Comparison of ENCODE assay signal across 23 mouse cellular contexts in the genomic region with DNA sequence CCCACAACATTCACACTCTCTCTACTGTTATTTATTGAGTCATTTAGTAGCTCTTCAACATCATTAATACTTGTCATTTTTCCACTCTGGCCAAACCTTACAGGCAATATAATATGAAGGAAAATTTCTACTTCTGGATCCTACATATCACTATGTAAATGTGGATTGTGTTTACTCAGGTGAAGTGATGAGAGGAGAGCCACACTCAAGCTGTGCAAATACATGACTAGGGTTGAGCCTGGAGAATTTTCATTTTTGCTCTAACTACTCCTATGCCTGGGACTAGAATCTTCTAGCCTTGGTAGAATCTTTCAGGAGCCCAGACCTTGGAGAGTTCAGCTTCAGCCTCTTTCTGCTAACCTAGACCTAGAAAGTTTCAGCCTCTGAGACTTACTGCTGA.
"Had no signal": no experiment of that assay in that cellular context is flagged by ENCODE, and none has a peak within 500 bp of the region (broad histone marks: within the 10 kb centered on the region; RNA-seq: fewer than 3 reads in every experiment).

No protein-coding gene starts in this region.

- ATAC-seq: hindbrain, embryonic 16.5 days; inflammation-experienced regulatory T-cells, adult 6 months; intestine, embryonic 15.5 days; intestine, postnatal 0 days had no signal

- H3K9me3 ChIP-seq: heart, embryonic 10.5 days; heart, embryonic 12.5 days; hindbrain, embryonic 10.5 days; hindbrain, embryonic 12.5 days; intestine, embryonic 15.5 days; limb, embryonic 10.5 days; limb, embryonic 12.5 days had no signal

- H3K4me3 ChIP-seq: heart, embryonic 10.5 days; heart, embryonic 12.5 days; hindbrain, embryonic 10.5 days; hindbrain, embryonic 12.5 days; intestine, embryonic 15.5 days; layer of hippocampus, adult 2 months; left cerebral cortex, adult 2 months; limb, embryonic 10.5 days; limb, embryonic 12.5 days had no signal

- H3K27ac ChIP-seq: heart, embryonic 10.5 days; hindbrain, embryonic 10.5 days; hindbrain, embryonic 12.5 days; hindbrain, embryonic 14.5 days; intestine, embryonic 15.5 days; layer of hippocampus, adult 2 months; left cerebral cortex, adult 2 months; limb, embryonic 10.5 days; limb, embryonic 12.5 days had no signal

- H3K27me3 ChIP-seq: heart, embryonic 12.5 days; hindbrain, embryonic 12.5 days; intestine, embryonic 15.5 days; limb, embryonic 12.5 days had no signal

- DNase-seq: gastrocnemius, postnatal 14 days; heart, adult 18-20 months; heart, postnatal 10 days; heart, postnatal 4 days; kidney, adult 18-20 months; kidney, adult 8-10 months; kidney, postnatal 10 days; kidney, postnatal 25 days; kidney, postnatal 4 days; liver had no signal

- H3K4me2 ChIP-seq: heart, embryonic 12.5 days; hindbrain, embryonic 12.5 days; hindbrain, embryonic 14.5 days; intestine, embryonic 15.5 days; limb, embryonic 12.5 days had no signal

- H3K36me3 ChIP-seq: heart, embryonic 10.5 days; heart, embryonic 12.5 days; hindbrain, embryonic 10.5 days; hindbrain, embryonic 12.5 days; intestine, embryonic 15.5 days; limb, embryonic 10.5 days; limb, embryonic 12.5 days had no signal

- H3K4me1 ChIP-seq: heart, embryonic 10.5 days; heart, embryonic 12.5 days; hindbrain, embryonic 10.5 days; hindbrain, embryonic 12.5 days; intestine, embryonic 15.5 days; limb, embryonic 10.5 days; limb, embryonic 12.5 days had no signal

- H3K9ac ChIP-seq: heart, embryonic 12.5 days; hindbrain, embryonic 12.5 days; hindbrain, embryonic 14.5 days; intestine, embryonic 15.5 days; limb, embryonic 12.5 days had no signal
